Mouse (Mus musculus): ENCODE results near the gene Rdh12.

The Rdh12 gene

DNA sequence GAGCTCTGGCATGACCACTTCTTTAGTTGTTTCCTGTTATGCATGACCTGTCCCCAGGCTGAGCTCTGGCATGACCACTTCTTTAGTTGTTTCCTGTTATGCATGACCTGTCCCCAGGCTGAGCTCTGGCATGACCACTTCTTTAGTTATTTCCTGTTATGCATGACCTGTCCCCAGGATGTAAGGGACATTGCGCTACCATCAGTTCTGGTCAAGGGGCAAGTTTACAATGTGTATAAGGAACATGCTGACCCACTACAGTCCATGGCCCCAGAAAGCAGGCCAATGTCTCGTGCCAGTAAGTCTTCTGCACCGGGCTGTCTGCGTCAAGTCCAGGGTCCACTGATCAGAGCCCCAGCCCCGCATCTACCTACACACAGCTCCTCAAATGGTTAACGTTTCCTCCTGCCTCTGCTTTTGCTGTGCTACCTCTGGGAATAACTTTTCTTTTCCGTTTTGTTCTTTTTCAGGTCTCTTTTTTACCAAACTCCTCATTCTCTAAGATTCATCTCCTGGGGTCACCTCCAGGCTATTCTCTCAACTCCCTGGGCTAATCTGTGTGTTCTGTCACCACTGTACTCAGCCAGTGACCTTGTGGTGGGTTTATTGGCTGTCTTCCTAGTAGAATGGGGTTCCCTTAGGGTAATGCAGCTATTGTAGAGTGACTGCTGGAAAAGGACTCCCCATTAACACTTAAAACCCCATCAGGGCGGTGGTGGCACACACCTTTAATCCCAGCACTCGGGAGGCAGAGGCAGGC lies 44.8 kb downstream of the Rdh12 start:
- no peak for DNase-seq (ENCODE audit: low read depth, low spot score)

DNA sequence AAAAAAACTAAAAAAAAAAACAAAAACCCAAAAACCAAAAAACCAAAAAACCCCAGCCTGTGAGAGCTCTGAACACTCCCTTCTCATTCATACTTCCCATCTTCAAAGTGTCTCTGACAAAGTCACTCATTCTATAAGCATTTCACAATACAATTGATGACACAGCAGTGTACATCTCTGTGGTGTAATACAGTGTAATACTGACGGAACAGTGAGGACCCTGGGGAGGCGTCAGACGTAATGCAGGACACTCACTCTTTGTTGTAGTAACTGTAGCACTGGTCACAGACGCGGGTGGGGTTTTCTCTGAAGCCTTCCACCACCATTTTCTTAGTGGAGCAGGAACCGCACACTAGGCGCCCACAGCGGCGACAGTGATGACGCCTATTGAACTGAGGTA lies 46.3 kb downstream of the Rdh12 start:
- no peak for DNase-seq (ENCODE audit: low read depth, low spot score)

DNA sequence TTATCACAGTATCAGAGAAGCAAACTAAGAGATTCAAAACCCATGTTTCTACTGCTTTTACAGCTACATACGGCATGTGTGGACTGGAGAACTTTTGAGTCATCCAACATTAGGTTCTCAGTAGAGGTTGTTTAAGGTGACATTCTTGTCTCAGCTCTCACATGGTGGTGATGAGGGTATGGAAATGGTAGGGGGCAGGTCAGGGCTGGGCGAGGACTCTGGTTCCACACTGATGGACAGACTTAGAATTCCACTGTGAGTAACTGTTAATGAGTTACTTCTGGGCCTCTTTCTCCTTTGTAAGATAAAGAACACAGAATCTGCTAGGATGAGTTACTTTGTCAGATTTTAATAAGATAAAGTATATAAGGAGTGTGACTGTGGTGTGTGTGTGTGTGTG lies 51.4 kb downstream of the Rdh12 start:
- no peak for DNase-seq (ENCODE audit: low read depth, low spot score)

DNA sequence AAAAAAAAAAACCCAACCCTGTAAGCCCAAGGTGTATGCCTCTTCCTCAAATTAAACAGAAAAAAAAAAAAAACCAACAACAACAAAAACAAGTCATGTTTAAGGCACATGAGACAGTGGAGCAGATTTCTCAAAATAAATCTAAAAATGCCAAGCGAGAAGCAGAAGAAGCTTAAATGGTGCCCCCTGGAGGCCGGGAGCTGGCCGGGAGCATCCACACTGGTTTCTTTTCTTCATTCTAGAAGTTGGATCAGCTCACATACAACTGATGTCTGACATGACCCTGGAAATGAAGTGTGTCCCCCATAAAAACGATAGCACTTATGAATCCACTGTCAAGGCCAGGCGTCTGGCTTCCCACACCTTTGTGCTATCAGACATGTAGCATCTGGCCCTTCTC lies 52.3 kb downstream of the Rdh12 start:
- peak; percentile 59 for DNase-seq (ENCODE audit: low read depth, low spot score)
